Mouse (Mus musculus) kidney, embryonic 14.5 days (tissue): Measurements from ENCODE around the gene Dync2li1. TPM values are rescaled to one million over a fixed set of nuclear protein-coding genes. Genes with fewer than 3 reads are reported as not detected.
A peak's percentile ranks its signal among the peaks of the same experiment; 100 is the strongest.

Experiments
- ATAC-seq: fragments of 200-750 bp; cut with Nextera tagmentation; 2 replicates; pipeline ENCODE4 v1.8.0; 2017; ENCODE audit warnings: moderate number of reproducible peaks, mild to moderate bottlenecking, moderate TSS enrichment, moderate library complexity; ENCODE audit not compliant: low FRiP score, low TSS enrichment
- H3K27ac ChIP-seq: fragments of 300-500 bp; sonication (generic); 2 replicates; pipeline ENCODE4 v1.5.1; 2014; ENCODE audit warnings: low read depth, mild to moderate bottlenecking, low read length, moderate library complexity, mixed read lengths
- H3K27me3 ChIP-seq: fragments of 300-500 bp; sonication (generic); 2 replicates; pipeline ENCODE4 v1.6.1; 2014; ENCODE audit warnings: mild to moderate bottlenecking, low read length; ENCODE audit not compliant: control insufficient read depth, insufficient read depth
- H3K36me3 ChIP-seq: fragments of 300-500 bp; sonication (generic); 2 replicates; pipeline ENCODE4 v1.6.1; 2014; ENCODE audit warnings: low read length, mixed read lengths; ENCODE audit not compliant: control insufficient read depth, insufficient read depth
- H3K4me1 ChIP-seq: fragments of 300-500 bp; sonication (generic); 2 replicates; pipeline ENCODE4 v1.6.1; 2014; ENCODE audit warnings: low read length, mixed read lengths; ENCODE audit not compliant: control insufficient read depth, insufficient read depth
- H3K4me2 ChIP-seq: fragments of 300-500 bp; sonication (generic); replicated peaks from 2 replicates; pipeline ENCODE4 v1.6.1; 2014; ENCODE audit warnings: low read depth, mild to moderate bottlenecking, low read length
- H3K4me3 ChIP-seq: fragments of 300-500 bp; sonication (generic); 2 replicates; pipeline ENCODE4 v1.5.1; 2014; ENCODE audit warnings: mild to moderate bottlenecking, low read length
- H3K9ac ChIP-seq: fragments of 300-500 bp; sonication (generic); 2 replicates; pipeline ENCODE4 v1.6.1; 2014; ENCODE audit warnings: low read depth, mild to moderate bottlenecking, low read length, moderate library complexity
- H3K9me3 ChIP-seq: fragments of 300-500 bp; sonication (generic); 2 replicates; pipeline ENCODE4 v1.6.1; 2016; ENCODE audit warnings: low read length; ENCODE audit not compliant: control insufficient read depth
- WGBS: fragments of 180-500 bp; shearing (Covaris S2); extraction: QIAGEN DNeasy Blood & Tissue Kit; methylation state at CpG from one replicate; pipeline ENCODE4 v1.1.7; 2014; 5-methylcytosine and 5-hydroxymethylcytosine counted together
- polyA plus RNA-seq: library from polyadenylated mRNA; unstranded; fragments of >200 nt; fragmentation: Nextera tagmentation; extraction: Ambion mirVana; gene quantifications from 2 replicates; pipeline ENCODE4 v1.2.1, GENCODE M21; 2014

Gene Dync2li1
- polyA plus RNA-seq, 1 experiment from 2014 or later, result 48.7 TPM

DNA sequence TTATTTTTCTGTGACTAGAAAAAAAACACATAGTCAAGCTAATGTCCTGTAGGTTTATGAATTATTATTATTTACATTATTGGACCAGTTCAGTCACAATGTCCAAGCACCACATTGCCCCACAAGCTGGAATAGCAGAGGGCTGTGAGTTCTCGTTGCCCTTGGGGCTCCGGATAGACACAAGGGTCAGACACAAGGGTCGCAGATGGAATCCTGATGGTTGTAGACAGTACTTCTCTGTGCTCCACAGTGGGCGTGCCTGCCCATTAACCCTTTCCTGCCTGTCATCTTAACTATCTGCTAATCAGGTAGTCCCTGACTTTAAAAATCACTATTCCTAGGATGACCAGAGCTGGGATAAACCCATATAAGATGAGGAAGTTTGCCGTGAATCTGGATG lies 31.9 kb downstream of the Dync2li1 start:
- Histone ChIP-seq H3K4me1 (no peaks in the 10 kb centered on the region), H3K9me3 (no peaks in the 10 kb centered on the region), H3K27ac (no peak overlapping the region), H3K36me3 (no peaks in the 10 kb centered on the region), H3K27me3 (no peaks in the 10 kb centered on the region), H3K9ac (no peak overlapping the region), H3K4me2 (no peak overlapping the region), H3K4me3 (no peak overlapping the region)
- WGBS, result 30% methylated on average over 5 of the region's 5 CpGs
- ATAC-seq, result no peak

DNA sequence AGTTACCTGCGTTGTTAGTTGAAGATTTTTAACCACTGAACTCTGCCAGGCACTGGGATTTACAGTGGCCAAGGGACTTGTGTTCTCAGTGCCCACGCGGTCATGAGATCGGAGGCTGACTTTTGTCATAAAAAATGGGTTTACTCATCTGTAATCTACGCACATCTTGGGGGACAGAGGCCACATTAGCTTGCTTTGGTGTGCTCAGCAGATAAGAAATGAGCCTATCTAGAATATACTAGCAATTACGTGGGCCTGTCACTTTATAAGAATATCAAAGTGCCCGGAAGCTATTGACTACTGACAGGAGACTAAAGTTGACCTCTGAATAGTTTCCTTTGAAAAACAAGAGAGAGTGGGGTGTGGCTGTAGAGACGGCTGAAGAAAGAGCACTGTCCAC lies 32.7 kb downstream of the Dync2li1 start:
- H3K27ac ChIP-seq, result no peak overlapping the region
- 70% methylated on average over 8 of the region's 8 CpGs for whole genome bisulfite sequencing
- H3K4me1 ChIP-seq, result no peaks in the 10 kb centered on the region
- no peaks in the 10 kb centered on the region for H3K27me3 ChIP-seq
- H3K9ac ChIP-seq, result no peak overlapping the region
- H3K36me3 ChIP-seq, result no peaks in the 10 kb centered on the region
- H3K4me2 ChIP-seq, result no peak overlapping the region
- no peak for ATAC-seq
- H3K9me3 ChIP-seq, result no peaks in the 10 kb centered on the region
- H3K4me3 ChIP-seq, result no peak overlapping the region

DNA sequence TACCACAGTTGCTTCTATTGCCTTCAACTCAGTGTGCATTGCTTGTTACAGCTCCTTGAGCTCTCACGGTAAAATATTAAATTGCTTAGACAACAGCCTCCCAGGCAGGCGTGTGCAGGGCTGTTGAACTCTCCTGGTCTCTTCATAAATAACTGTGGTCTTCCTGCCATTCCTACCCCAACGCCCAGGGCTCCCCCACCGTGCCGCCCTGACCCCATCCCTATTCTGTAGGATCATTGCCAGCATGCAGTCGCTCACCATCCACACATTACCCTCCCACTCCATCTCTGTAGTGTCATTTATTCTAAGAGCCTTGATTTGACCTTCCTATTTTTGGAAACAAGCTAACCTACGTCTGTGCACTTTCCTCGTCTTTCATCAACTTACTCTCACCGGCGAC lies 38.8 kb downstream of the Dync2li1 start:
- H3K27me3 ChIP-seq, result no peaks in the 10 kb centered on the region
- peak overlapping the region; percentile 13; the same call in 1 of the 2 replicates for H3K4me2 ChIP-seq
- 19% methylated on average over 10 of the region's 10 CpGs for WGBS
- no peaks in the 10 kb centered on the region for H3K9me3 ChIP-seq
- H3K4me3 ChIP-seq, result no peak overlapping the region
- peak; percentile 65 for ATAC-seq
- no peak overlapping the region for H3K9ac ChIP-seq
- H3K27ac ChIP-seq, result peak overlapping the region; percentile 26; the same call in 1 of the 2 replicates
- peaks cover 17% of the 10 kb centered on the region; the same call in 1 of the 2 replicates for H3K4me1 ChIP-seq
- no peaks in the 10 kb centered on the region for H3K36me3 ChIP-seq

DNA sequence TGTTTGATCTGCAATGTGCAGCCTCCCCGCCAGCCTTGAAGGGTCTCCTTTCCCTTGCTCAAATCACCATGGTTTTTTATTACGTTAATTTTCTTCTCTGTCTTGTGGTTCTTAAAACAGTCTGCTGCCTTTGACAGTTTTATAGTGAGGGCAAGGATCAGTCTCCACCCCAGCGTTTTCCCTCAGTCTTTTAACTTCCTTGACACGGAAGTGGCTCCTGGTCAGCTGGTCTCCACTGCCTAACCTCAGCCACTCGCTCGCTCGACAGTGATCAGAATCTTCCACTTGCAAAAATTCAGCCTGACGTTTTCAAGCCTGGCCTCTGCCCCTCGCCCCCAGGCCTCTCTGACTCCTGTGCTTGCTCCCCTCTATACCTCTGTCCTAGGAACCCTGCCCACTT lies 39.4 kb downstream of the Dync2li1 start:
- Histone ChIP-seq H3K4me3 (no peak overlapping the region), H3K27me3 (no peaks in the 10 kb centered on the region), H3K36me3 (no peaks in the 10 kb centered on the region), H3K4me2 (peak overlapping the region; percentile 17; the same call in 1 of the 2 replicates), H3K27ac (0 out of 2 replicates have a peak overlapping the region, but pooled peaks have one; percentile 26), H3K9ac (no peak overlapping the region), H3K4me1 (peaks cover 17% of the 10 kb centered on the region; the same call in 1 of the 2 replicates), H3K9me3 (no peaks in the 10 kb centered on the region)
- 6% methylated on average over 9 of the region's 9 CpGs for WGBS
- ATAC-seq, result peak; percentile 70

DNA sequence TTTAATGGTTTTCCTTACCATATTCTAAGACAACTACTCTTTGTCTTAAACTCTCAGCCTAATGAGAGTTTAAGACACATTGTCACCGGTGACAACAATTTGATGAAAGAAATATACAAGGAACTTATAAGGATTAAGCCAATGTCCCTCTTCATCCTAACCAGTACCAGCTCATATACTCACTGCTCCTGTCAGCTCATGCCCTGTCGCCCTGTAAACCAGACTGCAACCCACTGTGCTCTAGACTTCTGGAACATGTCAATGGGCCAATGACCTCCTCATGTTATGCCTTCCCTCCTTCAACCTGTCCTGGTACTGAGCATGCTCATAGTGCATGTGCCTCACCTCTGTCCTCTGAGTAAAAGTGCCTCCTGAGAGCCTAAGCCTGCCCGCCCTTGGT lies 41.6 kb downstream of the Dync2li1 start:
- 90% methylated on average over 3 of the region's 3 CpGs for whole genome bisulfite sequencing

DNA sequence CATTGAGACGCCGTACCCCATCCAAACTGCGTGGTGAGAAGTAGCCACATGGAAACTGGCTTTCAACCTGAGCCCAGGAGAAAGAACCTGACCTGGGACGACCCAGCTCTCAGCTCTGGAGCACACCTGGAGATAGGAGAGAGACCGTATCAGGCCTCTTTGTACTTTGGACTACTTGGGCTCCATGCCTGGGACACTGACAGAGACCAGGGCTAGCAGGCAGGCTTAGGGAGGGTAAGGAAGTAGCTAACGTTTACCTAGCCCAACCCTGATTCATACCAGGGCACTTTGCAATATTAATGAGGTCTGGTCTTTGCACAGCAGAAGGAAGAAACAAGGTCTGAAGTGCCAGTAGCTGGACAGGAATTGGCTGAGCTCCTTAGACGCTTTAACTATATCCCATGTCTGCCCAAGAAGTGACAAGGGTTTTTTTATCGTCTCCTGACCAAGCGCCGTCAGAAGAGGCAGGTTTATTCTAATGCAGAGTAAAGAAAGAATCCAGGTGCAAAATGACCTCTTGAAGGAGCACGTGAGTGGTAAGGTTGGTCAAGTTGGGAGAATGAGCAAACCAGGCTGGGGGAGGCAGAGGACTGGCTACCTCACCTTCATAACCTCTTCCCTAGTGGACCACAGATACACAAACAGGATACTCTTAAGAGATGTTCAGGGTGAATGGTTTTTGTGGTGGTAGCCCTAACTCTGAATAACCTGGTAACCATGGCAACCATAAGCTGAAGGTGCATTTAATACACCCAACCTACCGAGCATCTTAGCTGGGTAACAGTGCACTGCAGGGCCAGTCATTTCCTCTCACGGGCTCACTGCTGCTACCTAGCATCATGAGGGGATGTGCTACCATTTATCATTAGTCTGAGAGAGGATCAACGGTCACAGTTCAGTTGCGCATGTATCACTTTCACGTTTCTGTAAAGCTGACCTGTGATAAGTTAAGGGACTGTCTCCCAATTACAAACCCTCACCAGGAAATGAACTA lies 46.4 kb downstream of the Dync2li1 start:
- no peak for ATAC-seq
- H3K4me1 ChIP-seq, result peaks cover 5% of the 10 kb centered on the region
- no peak overlapping the region for H3K4me3 ChIP-seq
- H3K27me3 ChIP-seq, result no peaks in the 10 kb centered on the region
- no peaks in the 10 kb centered on the region for H3K9me3 ChIP-seq
- no peak overlapping the region for H3K27ac ChIP-seq
- H3K4me2 ChIP-seq, result no peak overlapping the region
- 48% methylated on average over 16 of the region's 16 CpGs for WGBS
- H3K9ac ChIP-seq, result no peak overlapping the region
- no peaks in the 10 kb centered on the region for H3K36me3 ChIP-seq

More for the DNA sequence above, 41.6 kb downstream of the Dync2li1 start:
- peaks cover 17% of the 10 kb centered on the region for H3K4me1 ChIP-seq
- no peaks in the 10 kb centered on the region for H3K36me3 ChIP-seq
- no peak overlapping the region for H3K4me2 ChIP-seq
- no peak overlapping the region for H3K9ac ChIP-seq
- no peak overlapping the region for H3K27ac ChIP-seq
- no peak overlapping the region for H3K4me3 ChIP-seq
- H3K9me3 ChIP-seq, result no peaks in the 10 kb centered on the region
- no peak for ATAC-seq
- H3K27me3 ChIP-seq, result no peaks in the 10 kb centered on the region

DNA sequence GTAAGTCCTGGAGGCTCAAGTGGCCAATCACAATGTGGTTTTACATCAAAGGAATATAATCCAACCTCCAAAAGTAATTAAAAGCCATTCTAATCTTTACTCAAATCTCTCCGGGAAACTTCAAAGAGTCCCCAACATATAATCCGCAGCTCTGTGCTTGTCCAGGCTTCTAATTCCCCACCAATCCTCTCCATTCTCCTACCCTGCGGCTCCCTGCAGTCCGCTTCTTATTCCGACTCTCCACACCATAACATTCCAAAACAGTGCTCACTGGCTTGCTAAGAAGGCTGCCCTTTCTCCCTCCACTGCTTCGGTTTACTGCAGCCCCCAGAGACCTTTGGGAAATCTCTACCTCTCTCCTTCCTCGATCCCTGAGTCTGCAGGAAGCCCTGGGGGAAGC lies 47.8 kb downstream of the Dync2li1 start:
- Histone ChIP-seq H3K4me2 (0 out of 2 replicates have a peak overlapping the region, but pooled peaks have one; percentile 10), H3K9me3 (no peaks in the 10 kb centered on the region), H3K9ac (no peak overlapping the region), H3K27me3 (no peaks in the 10 kb centered on the region), H3K27ac (no peak overlapping the region), H3K4me3 (no peak overlapping the region), H3K4me1 (peaks cover 5% of the 10 kb centered on the region), H3K36me3 (no peaks in the 10 kb centered on the region)
- WGBS, result 27% methylated on average over 7 of the region's 7 CpGs
- no peak for ATAC-seq

DNA sequence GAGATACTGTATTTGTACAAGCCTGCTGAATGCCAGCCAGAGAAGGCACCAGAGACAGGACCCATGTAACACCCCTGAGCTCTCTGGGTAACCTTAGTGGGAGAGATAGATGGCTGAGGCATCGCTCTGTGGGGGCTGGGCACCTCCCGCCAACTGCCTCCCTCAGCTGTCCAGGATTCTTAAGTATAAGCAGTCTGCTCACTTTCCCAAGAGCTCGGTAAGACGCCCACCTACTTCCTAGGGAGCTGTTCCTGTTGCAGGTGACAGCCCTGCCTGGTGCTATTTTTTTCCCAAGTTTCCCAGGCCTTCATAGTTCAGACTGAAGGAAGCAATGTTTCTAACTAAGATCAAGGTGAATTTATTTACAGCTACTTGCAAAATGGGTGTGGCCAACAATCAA lies 48.9 kb downstream of the Dync2li1 start:
- H3K27ac ChIP-seq, result no peak overlapping the region
- no peak for ATAC-seq
- no peaks in the 10 kb centered on the region for H3K36me3 ChIP-seq
- H3K9me3 ChIP-seq, result no peaks in the 10 kb centered on the region
- H3K4me1 ChIP-seq, result peaks cover 5% of the 10 kb centered on the region
- peak overlapping the region; percentile 62 for H3K4me2 ChIP-seq
- H3K4me3 ChIP-seq, result peak overlapping the region; percentile 30; the same call in 1 of the 2 replicates
- 50% methylated on average over 4 of the region's 4 CpGs for WGBS
- no peaks in the 10 kb centered on the region for H3K27me3 ChIP-seq
- H3K9ac ChIP-seq, result no peak overlapping the region

DNA sequence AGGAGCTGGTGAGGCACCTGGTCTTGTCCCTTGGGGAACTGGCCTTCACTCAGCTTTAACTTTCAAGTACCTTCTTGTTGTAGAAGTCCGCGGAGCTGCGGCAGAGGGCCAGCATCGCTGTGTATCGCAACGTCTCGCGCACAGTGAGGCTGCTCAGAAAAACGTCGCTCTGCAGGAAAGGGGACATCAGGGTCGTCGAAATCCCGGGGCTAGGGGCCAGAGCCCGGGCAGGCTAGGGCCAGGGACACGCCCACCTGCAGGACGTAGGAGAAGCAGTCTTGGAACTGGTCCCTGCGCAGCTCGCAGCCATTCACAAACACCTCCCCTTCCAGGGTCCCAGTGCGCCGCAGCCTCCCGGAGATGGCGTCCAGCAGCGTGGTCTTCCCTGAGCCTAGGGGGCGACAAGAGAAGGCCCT lies 49.7 kb downstream of the Dync2li1 start, which contains the start of gene Abcg8:
Abcg8 (plus strand) TSS at position 352 of the 416 bp plus-strand sequence.
- H3K4me3 ChIP-seq, result peak within 1 kb of the TSS; percentile 30
- peaks cover 5% of the 10 kb centered on the region for H3K4me1 ChIP-seq
- peak; percentile 63 for ATAC-seq
- no peaks in the 10 kb centered on the region for H3K9me3 ChIP-seq
- peak within 1 kb of the TSS; percentile 35; the same call in 1 of the 2 replicates for H3K9ac ChIP-seq
- no peak within 1 kb of the TSS for H3K27ac ChIP-seq
- H3K36me3 ChIP-seq, result no peaks in the 10 kb centered on the region
- WGBS, result under 1% methylated on average over 24 of the region's 24 CpGs
- no peaks in the 10 kb centered on the region for H3K27me3 ChIP-seq
- peak within 1 kb of the TSS; percentile 62 for H3K4me2 ChIP-seq
